Mouse (Mus musculus): Measurements from ENCODE around the gene Tenm3.

Tenm3 gene

GRCm38 (mm10) chr8:48341276-48341675 lies 502.5 kb downstream of the Tenm3 start:
- peak; percentile 14 for DNase-seq (ENCODE audit: low spot score)

- no peak for DNase-seq (ENCODE audit: low spot score)
Observed at GRCm38 (mm10) chr8:48322655-48323265, 521.0 kb downstream of the Tenm3 start.

- no peak for DNase-seq (ENCODE audit: low spot score)
Observed at GRCm38 (mm10) chr8:48322240-48322639, 521.5 kb downstream of the Tenm3 start.

GRCm38 (mm10) chr8:48319674-48320073 lies 524.1 kb downstream of the Tenm3 start:
- no peak for DNase-seq (ENCODE audit: low spot score)

- DNase-seq (ENCODE audit: low spot score), result no peak
Observed at GRCm38 (mm10) chr8:48317498-48317897, 526.3 kb downstream of the Tenm3 start.

GRCm38 (mm10) chr8:48315605-48316004 lies 528.1 kb downstream of the Tenm3 start:
- DNase-seq (ENCODE audit: low spot score), result no peak

- no peak for DNase-seq (ENCODE audit: low spot score)
Observed at GRCm38 (mm10) chr8:48313985-48314368, 529.8 kb downstream of the Tenm3 start.

GRCm38 (mm10) chr8:48313210-48313984 lies 530.4 kb downstream of the Tenm3 start:
- no peak for DNase-seq (ENCODE audit: low spot score)

- DNase-seq (ENCODE audit: low spot score), result no peak
Observed at GRCm38 (mm10) chr8:48311706-48312105, 532.0 kb downstream of the Tenm3 start.

GRCm38 (mm10) chr8:48310240-48310849 lies 533.4 kb downstream of the Tenm3 start:
- DNase-seq (ENCODE audit: low spot score), result no peak

- DNase-seq (ENCODE audit: low spot score), result peak; percentile 49
Observed at GRCm38 (mm10) chr8:48309191-48309987, 534.4 kb downstream of the Tenm3 start.

GRCm38 (mm10) chr8:48304224-48304623 lies 539.5 kb downstream of the Tenm3 start:
- no peak for DNase-seq (ENCODE audit: low spot score)

- no peak for DNase-seq (ENCODE audit: low spot score)
Observed at GRCm38 (mm10) chr8:48300613-48301037, 543.1 kb downstream of the Tenm3 start.

- DNase-seq (ENCODE audit: low spot score), result no peak
Observed at GRCm38 (mm10) chr8:48300061-48300460, 543.7 kb downstream of the Tenm3 start.

- no peak for DNase-seq (ENCODE audit: low spot score)
Observed at GRCm38 (mm10) chr8:48299341-48299740, 544.4 kb downstream of the Tenm3 start.

GRCm38 (mm10) chr8:48296371-48296770 lies 547.4 kb downstream of the Tenm3 start:
- DNase-seq (ENCODE audit: low spot score), result no peak

GRCm38 (mm10) chr8:48295558-48295957 lies 548.2 kb downstream of the Tenm3 start:
- DNase-seq (ENCODE audit: low spot score), result no peak

- no peak for DNase-seq (ENCODE audit: low spot score)
Observed at GRCm38 (mm10) chr8:48293797-48294196, 550.0 kb downstream of the Tenm3 start.

- no peak for DNase-seq (ENCODE audit: low spot score)
Observed at GRCm38 (mm10) chr8:48285432-48285831, 558.3 kb downstream of the Tenm3 start.

GRCm38 (mm10) chr8:48281855-48282254 lies 561.9 kb downstream of the Tenm3 start:
- no peak for DNase-seq (ENCODE audit: low spot score)

GRCm38 (mm10) chr8:48279360-48279759 lies 564.4 kb downstream of the Tenm3 start:
- DNase-seq (ENCODE audit: low spot score), result peak; percentile 32

GRCm38 (mm10) chr8:48277986-48278635 lies 565.6 kb downstream of the Tenm3 start:
- DNase-seq (ENCODE audit: low spot score), result peak; percentile 69
